Mouse (Mus musculus) liver, embryonic 15.5 days (tissue): ENCODE measurements around the gene Rhoc. TPM values are rescaled to one million over a fixed set of nuclear protein-coding genes. Genes with fewer than 3 reads are reported as not detected.

Source experiments
- ATAC-seq: fragments of 200-750 bp; cut with Nextera tagmentation; 2 replicates; pipeline ENCODE4 v1.8.0; 2017; ENCODE audit warnings: moderate number of reproducible peaks, mild to moderate bottlenecking, moderate library complexity; ENCODE audit not compliant: insufficient read depth
- H3K27ac ChIP-seq: fragments of 300-500 bp; sonication (generic); replicated peaks from 2 replicates; pipeline ENCODE4 v1.5.1; 2015; ENCODE audit warnings: mild to moderate bottlenecking, inconsistent platforms
- H3K27me3 ChIP-seq: fragments of 300-500 bp; sonication (generic); 2 replicates; pipeline ENCODE4 v1.6.1; 2015; ENCODE audit warnings: mild to moderate bottlenecking, inconsistent platforms
- H3K36me3 ChIP-seq: fragments of 300-500 bp; sonication (generic); replicated peaks from 2 replicates; pipeline ENCODE4 v1.6.1; 2015; ENCODE audit warnings: moderate library complexity, mild to moderate bottlenecking, inconsistent platforms
- H3K4me1 ChIP-seq: fragments of 300-500 bp; sonication (generic); replicated peaks from 2 replicates; pipeline ENCODE4 v1.6.1; 2015; ENCODE audit warnings: inconsistent platforms
- H3K4me2 ChIP-seq: fragments of 300-500 bp; sonication (generic); 2 replicates; pipeline ENCODE4 v1.6.1; 2015; ENCODE audit warnings: moderate library complexity, mild to moderate bottlenecking, inconsistent platforms
- H3K4me3 ChIP-seq: fragments of 300-500 bp; sonication (generic); replicated peaks from 2 replicates; pipeline ENCODE4 v1.5.1; 2015; ENCODE audit warnings: mild to moderate bottlenecking, inconsistent platforms
- H3K9ac ChIP-seq: fragments of 300-500 bp; sonication (generic); 2 replicates; pipeline ENCODE4 v1.6.1; 2015; ENCODE audit warnings: moderate library complexity, mild to moderate bottlenecking, inconsistent platforms
- H3K9me3 ChIP-seq: fragments of 300-500 bp; sonication (generic); replicated peaks from 2 replicates; pipeline ENCODE4 v1.6.1; 2016; ENCODE audit warnings: inconsistent platforms
- WGBS: fragments of 180-500 bp; shearing (Covaris S2); methylation state at CpG from one replicate; pipeline ENCODE4 v1.1.7; 2015; ENCODE audit warnings: mixed read lengths; ENCODE audit not compliant: insufficient replicate concordance; 5-methylcytosine and 5-hydroxymethylcytosine counted together
- polyA plus RNA-seq: library from polyadenylated mRNA; unstranded; fragments of >200 nt; fragmentation: Nextera tagmentation; extraction: Ambion mirVana; gene quantifications from 2 replicates; pipeline ENCODE4 v1.2.1, GENCODE M21; 2015

The Rhoc gene
- polyA plus RNA-seq, 1 experiment from 2014 or later = 20.5 TPM

- H3K9me3 ChIP-seq = no peaks in the 10 kb centered on the region
- peaks cover 99% of the 10 kb centered on the region for H3K27me3 ChIP-seq
- 66% methylated on average over 6 of the region's 6 CpGs for WGBS
Observed at GRCm38 (mm10) chr3:104785284-104785683, 2.9 kb upstream of the Rhoc start.

GRCm38 (mm10) chr3:104788561-104789311 lies 561 bp downstream of the Rhoc start:
- H3K4me3 ChIP-seq = peak overlapping the region; percentile 58
- peak overlapping the region; percentile 43 for H3K9ac ChIP-seq
- WGBS = 2% methylated on average over 51 of the region's 52 CpGs
- H3K4me2 ChIP-seq = peak overlapping the region; percentile 67
- no peaks in the 10 kb centered on the region for H3K9me3 ChIP-seq
- H3K27me3 ChIP-seq = peaks cover 69% of the 10 kb centered on the region
- peaks cover 24% of the 10 kb centered on the region for H3K4me1 ChIP-seq
- no peaks in the 10 kb centered on the region for H3K36me3 ChIP-seq
- ATAC-seq = peak; percentile 74
- H3K27ac ChIP-seq = 0 out of 2 replicates have a peak overlapping the region, but pooled peaks have one; percentile 19

More at GRCm38 (mm10) chr3:104785284-104785683, 2.9 kb upstream of the Rhoc start:
- Histone ChIP-seq H3K4me1 (peaks cover 27% of the 10 kb centered on the region), H3K4me3 (no peak overlapping the region), H3K9ac (no peak overlapping the region), H3K4me2 (no peak overlapping the region), H3K27ac (no peak overlapping the region), H3K36me3 (no peaks in the 10 kb centered on the region)
- ATAC-seq = no peak

GRCm38 (mm10) chr3:104789312-104789605 lies 1.1 kb downstream of the Rhoc start:
- Histone ChIP-seq H3K4me1 (peaks cover 29% of the 10 kb centered on the region), H3K27me3 (peaks cover 64% of the 10 kb centered on the region), H3K4me2 (peak overlapping the region; percentile 67), H3K9me3 (no peaks in the 10 kb centered on the region), H3K9ac (peak overlapping the region; percentile 43), H3K27ac (no peak overlapping the region), H3K36me3 (no peaks in the 10 kb centered on the region), H3K4me3 (peak overlapping the region; percentile 58)
- ATAC-seq = peak; percentile 8; the same call in 1 of the 2 replicates
- WGBS = 16% methylated on average over 10 of the region's 10 CpGs

GRCm38 (mm10) chr3:104789822-104790221 lies 1.6 kb downstream of the Rhoc start:
- Histone ChIP-seq H3K9me3 (no peaks in the 10 kb centered on the region), H3K4me1 (peaks cover 34% of the 10 kb centered on the region), H3K27me3 (peaks cover 59% of the 10 kb centered on the region), H3K4me3 (peak overlapping the region; percentile 58), H3K36me3 (no peaks in the 10 kb centered on the region), H3K9ac (no peak overlapping the region), H3K4me2 (peak overlapping the region; percentile 67), H3K27ac (no peak overlapping the region)
- ATAC-seq = no peak
- WGBS = 58% methylated on average over 13 of the region's 13 CpGs

- Histone ChIP-seq H3K27me3 (peaks cover 52% of the 10 kb centered on the region), H3K36me3 (peaks cover 5% of the 10 kb centered on the region; the same call in 1 of the 2 replicates), H3K4me1 (peaks cover 40% of the 10 kb centered on the region), H3K9me3 (no peaks in the 10 kb centered on the region), H3K27ac (no peak overlapping the region), H3K4me2 (peak overlapping the region; percentile 67), H3K9ac (no peak overlapping the region), H3K4me3 (peak overlapping the region; percentile 58; the same call in 1 of the 2 replicates)
- ATAC-seq = no peak
- 35% methylated on average over 6 of the region's 6 CpGs for WGBS
Observed at GRCm38 (mm10) chr3:104790401-104790937, 2.3 kb downstream of the Rhoc start.

GRCm38 (mm10) chr3:104791017-104791416 lies 2.8 kb downstream of the Rhoc start:
- no peak for ATAC-seq
- WGBS = 49% methylated on average over 4 of the region's 4 CpGs
- Histone ChIP-seq H3K36me3 (peaks cover 11% of the 10 kb centered on the region; the same call in 1 of the 2 replicates), H3K9me3 (no peaks in the 10 kb centered on the region), H3K4me3 (no peak overlapping the region), H3K4me2 (0 out of 2 replicates have a peak overlapping the region, but pooled peaks have one; percentile 67), H3K27ac (no peak overlapping the region), H3K4me1 (peaks cover 46% of the 10 kb centered on the region), H3K9ac (no peak overlapping the region), H3K27me3 (peaks cover 47% of the 10 kb centered on the region)

GRCm38 (mm10) chr3:104791671-104792070 lies 3.5 kb downstream of the Rhoc start:
- WGBS = 74% methylated on average over 8 of the region's 8 CpGs
- Histone ChIP-seq H3K4me2 (no peak overlapping the region), H3K4me1 (peaks cover 50% of the 10 kb centered on the region), H3K9ac (no peak overlapping the region), H3K27ac (no peak overlapping the region), H3K36me3 (peaks cover 14% of the 10 kb centered on the region), H3K4me3 (no peak overlapping the region), H3K9me3 (no peaks in the 10 kb centered on the region), H3K27me3 (peaks cover 41% of the 10 kb centered on the region)
- no peak for ATAC-seq

- 43% methylated on average over 15 of the region's 15 CpGs for WGBS
- peaks cover 23% of the 10 kb centered on the region for H3K36me3 ChIP-seq
- H3K9me3 ChIP-seq = no peaks in the 10 kb centered on the region
- no peak overlapping the region for H3K27ac ChIP-seq
- no peak overlapping the region for H3K4me3 ChIP-seq
- peaks cover 57% of the 10 kb centered on the region for H3K4me1 ChIP-seq
- ATAC-seq = no peak
- H3K27me3 ChIP-seq = peaks cover 31% of the 10 kb centered on the region
- no peak overlapping the region for H3K9ac ChIP-seq
- H3K4me2 ChIP-seq = no peak overlapping the region
Observed at GRCm38 (mm10) chr3:104792360-104793270, 4.4 kb downstream of the Rhoc start.

GRCm38 (mm10) chr3:104793871-104794828 lies 6.0 kb downstream of the Rhoc start:
- Histone ChIP-seq H3K4me2 (no peak overlapping the region), H3K27ac (peak overlapping the region; percentile 41; the same call in 1 of the 2 replicates), H3K9me3 (no peaks in the 10 kb centered on the region), H3K36me3 (peaks cover 26% of the 10 kb centered on the region), H3K27me3 (peaks cover 16% of the 10 kb centered on the region), H3K4me1 (peaks cover 57% of the 10 kb centered on the region), H3K4me3 (no peak overlapping the region), H3K9ac (no peak overlapping the region)
- peak; percentile 57 for ATAC-seq
- 46% methylated on average over 20 of the region's 20 CpGs for WGBS

- Histone ChIP-seq H3K36me3 (peaks cover 34% of the 10 kb centered on the region), H3K9ac (no peak overlapping the region), H3K9me3 (no peaks in the 10 kb centered on the region), H3K4me2 (no peak overlapping the region), H3K4me1 (peaks cover 54% of the 10 kb centered on the region), H3K27me3 (peaks cover 7% of the 10 kb centered on the region), H3K4me3 (no peak overlapping the region), H3K27ac (no peak overlapping the region)
- WGBS = 65% methylated on average over 12 of the region's 12 CpGs
- ATAC-seq = no peak
Observed at GRCm38 (mm10) chr3:104794953-104795470, 6.8 kb downstream of the Rhoc start.
